Mouse (Mus musculus) heart, embryonic 11.5 days (tissue): ENCODE results near the gene Snx11. TPM values are rescaled to one million over a fixed set of nuclear protein-coding genes. Genes with fewer than 3 reads are reported as not detected.
A peak's percentile ranks its signal among the peaks of the same experiment; 100 is the strongest.

Source experiments
- ATAC-seq: fragments of 200-750 bp; cut with Nextera tagmentation; replicated peaks from 2 replicates; pipeline ENCODE4 v1.8.0; 2017; ENCODE audit warnings: moderate library complexity; ENCODE audit not compliant: insufficient number of reproducible peaks, low FRiP score, low TSS enrichment
- H3K27ac ChIP-seq: fragments of 300-500 bp; sonication (generic); 2 replicates; pipeline ENCODE4 v1.5.1; 2014; ENCODE audit warnings: mild to moderate bottlenecking, low read depth, low read length
- H3K27me3 ChIP-seq: fragments of 300-500 bp; sonication (generic); 2 replicates; pipeline ENCODE4 v1.6.1; 2014; ENCODE audit warnings: mild to moderate bottlenecking, low read length, mixed read lengths; ENCODE audit not compliant: control insufficient read depth, insufficient read depth
- H3K36me3 ChIP-seq: fragments of 300-500 bp; sonication (generic); 2 replicates; pipeline ENCODE4 v1.6.1; 2014; ENCODE audit warnings: mild to moderate bottlenecking, low read length, moderate library complexity, mixed read lengths; ENCODE audit not compliant: control insufficient read depth, insufficient read depth
- H3K4me1 ChIP-seq: fragments of 300-500 bp; sonication (generic); 2 replicates; pipeline ENCODE4 v1.6.1; 2014; ENCODE audit warnings: low read length; ENCODE audit not compliant: control insufficient read depth, insufficient read depth
- H3K4me2 ChIP-seq: fragments of 300-500 bp; sonication (generic); 2 replicates; pipeline ENCODE4 v1.6.1; 2014; ENCODE audit warnings: mild to moderate bottlenecking, moderate library complexity
- H3K4me3 ChIP-seq: fragments of 300-500 bp; sonication (generic); 2 replicates; pipeline ENCODE4 v1.5.1; 2014; ENCODE audit warnings: low read depth, low read length
- H3K9ac ChIP-seq: fragments of 300-500 bp; sonication (generic); 2 replicates; pipeline ENCODE4 v1.6.1; 2014; ENCODE audit warnings: mild to moderate bottlenecking, low read depth, low read length, moderate library complexity
- H3K9me3 ChIP-seq: fragments of 300-500 bp; sonication (generic); replicated peaks from 2 replicates; pipeline ENCODE4 v1.6.1; 2016; ENCODE audit warnings: low read length; ENCODE audit not compliant: control insufficient read depth
- WGBS: fragments of 180-500 bp; shearing (Covaris S2); extraction: QIAGEN DNeasy Blood & Tissue Kit; methylation state at CpG from one replicate; pipeline ENCODE4 v1.1.7; 2014; ENCODE audit not compliant: insufficient replicate concordance; 5-methylcytosine and 5-hydroxymethylcytosine counted together
- polyA plus RNA-seq: library from polyadenylated mRNA; unstranded; fragments of >200 nt; fragmentation: Nextera tagmentation; extraction: Ambion mirVana; gene quantifications from 2 replicates; pipeline ENCODE4 v1.2.1, GENCODE M21; 2014

Gene Snx11
- polyA plus RNA-seq, 1 experiment from 2014 or later, result 7.0 TPM

DNA sequence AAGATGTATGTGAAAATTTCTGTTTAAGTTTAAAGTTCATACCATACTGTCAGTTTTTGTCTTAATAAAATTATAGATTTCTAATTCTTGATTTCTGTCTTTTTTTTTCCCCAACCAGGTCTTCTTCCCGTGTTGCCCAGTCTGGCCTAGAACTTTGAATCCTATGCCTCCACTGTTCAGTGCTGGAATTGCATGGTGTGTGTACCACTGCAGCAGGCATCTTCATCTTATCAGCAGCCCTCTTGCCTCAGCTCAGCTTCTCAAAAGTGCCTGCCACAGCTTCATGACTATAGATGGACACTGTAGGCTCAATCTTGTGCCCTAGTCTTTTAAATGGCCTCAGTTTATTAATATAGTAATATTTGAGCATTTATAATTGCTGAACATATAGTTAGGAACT lies 30.7 kb upstream of the Snx11 start:
- Histone ChIP-seq H3K4me2 (no peak overlapping the region), H3K27ac (no peak overlapping the region), H3K4me1 (no peaks in the 10 kb centered on the region), H3K9ac (no peak overlapping the region), H3K9me3 (no peaks in the 10 kb centered on the region), H3K36me3 (peaks cover 32% of the 10 kb centered on the region), H3K4me3 (no peak overlapping the region), H3K27me3 (no peaks in the 10 kb centered on the region)
- 39% methylated on average over 1 of the region's 1 CpGs for WGBS
- no peak for ATAC-seq

DNA sequence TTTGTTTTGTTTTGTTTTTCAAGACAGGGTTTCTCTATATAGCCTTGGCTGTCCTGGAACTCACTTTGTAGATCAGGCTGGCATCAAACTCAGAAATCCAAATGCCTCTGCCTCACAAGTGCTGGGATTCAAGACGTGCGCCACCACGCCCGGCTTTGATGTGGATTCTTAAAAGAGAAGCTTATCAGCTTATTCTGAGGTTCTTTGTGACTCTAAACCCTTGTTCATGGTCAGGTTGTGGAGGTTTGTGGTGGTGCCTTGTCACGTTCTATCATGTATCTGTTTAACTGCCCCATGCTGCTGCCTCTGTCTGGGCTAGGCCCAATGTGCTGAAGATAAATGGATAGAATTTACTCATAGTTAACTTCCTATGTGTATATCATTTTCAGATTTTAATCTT lies 28.2 kb upstream of the Snx11 start:
- H3K27ac ChIP-seq, result no peak overlapping the region
- no peaks in the 10 kb centered on the region for H3K27me3 ChIP-seq
- WGBS, result 90% methylated on average over 5 of the region's 5 CpGs
- no peaks in the 10 kb centered on the region for H3K9me3 ChIP-seq
- H3K4me1 ChIP-seq, result no peaks in the 10 kb centered on the region
- H3K9ac ChIP-seq, result no peak overlapping the region
- peaks cover 46% of the 10 kb centered on the region for H3K36me3 ChIP-seq
- no peak for ATAC-seq
- no peak overlapping the region for H3K4me3 ChIP-seq
- no peak overlapping the region for H3K4me2 ChIP-seq

DNA sequence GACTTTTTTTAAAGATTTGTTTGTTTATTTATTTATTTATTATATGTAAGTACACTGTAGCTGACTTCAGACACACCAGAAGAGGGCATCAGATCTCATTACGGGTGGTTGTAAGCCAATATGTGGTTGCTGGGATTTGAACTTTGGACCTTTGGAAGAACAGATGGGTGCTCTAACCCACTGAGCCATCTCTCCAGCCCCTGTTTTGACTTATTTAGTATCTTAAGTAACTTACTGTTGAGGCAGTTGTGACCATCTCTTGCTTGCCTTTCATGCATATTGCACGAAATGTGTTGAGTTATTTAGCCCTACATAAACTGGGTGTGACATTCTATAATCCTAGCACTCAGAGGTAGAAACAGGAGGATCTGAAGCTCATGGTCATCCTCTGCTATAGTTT lies 22.2 kb upstream of the Snx11 start:
- WGBS, result 94% methylated on average over 2 of the region's 2 CpGs
- no peak overlapping the region for H3K4me3 ChIP-seq
- H3K4me1 ChIP-seq, result no peaks in the 10 kb centered on the region
- no peak overlapping the region for H3K27ac ChIP-seq
- peaks cover 23% of the 10 kb centered on the region for H3K36me3 ChIP-seq
- H3K4me2 ChIP-seq, result no peak overlapping the region
- H3K27me3 ChIP-seq, result no peaks in the 10 kb centered on the region
- no peaks in the 10 kb centered on the region for H3K9me3 ChIP-seq
- no peak overlapping the region for H3K9ac ChIP-seq
- no peak for ATAC-seq

DNA sequence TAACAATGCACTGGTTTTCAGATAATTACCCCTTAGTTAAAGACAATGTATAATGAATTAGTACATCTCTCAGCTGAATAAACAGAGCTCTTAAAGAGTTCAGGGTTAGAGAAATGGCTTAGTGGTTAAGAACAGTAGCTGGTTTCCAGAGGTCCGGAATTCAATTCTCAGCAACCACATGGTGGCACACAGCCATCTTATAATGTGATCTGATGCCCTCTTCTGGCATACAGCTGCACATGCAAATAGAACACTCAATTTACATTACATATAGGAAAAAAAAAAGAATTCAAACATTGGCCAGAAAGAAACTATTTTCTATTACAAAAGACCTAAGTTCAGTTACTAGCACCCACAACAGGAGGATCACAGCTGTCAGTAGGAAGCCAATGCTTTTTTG lies 19.2 kb upstream of the Snx11 start:
- H3K27me3 ChIP-seq, result no peaks in the 10 kb centered on the region
- WGBS, result 83% methylated on average over 1 of the region's 1 CpGs
- H3K27ac ChIP-seq, result no peak overlapping the region
- H3K9ac ChIP-seq, result no peak overlapping the region
- H3K4me1 ChIP-seq, result peaks cover 3% of the 10 kb centered on the region; the same call in 1 of the 2 replicates
- H3K9me3 ChIP-seq, result no peaks in the 10 kb centered on the region
- no peak overlapping the region for H3K4me2 ChIP-seq
- no peak overlapping the region for H3K4me3 ChIP-seq
- H3K36me3 ChIP-seq, result peaks cover 9% of the 10 kb centered on the region
- ATAC-seq, result no peak

DNA sequence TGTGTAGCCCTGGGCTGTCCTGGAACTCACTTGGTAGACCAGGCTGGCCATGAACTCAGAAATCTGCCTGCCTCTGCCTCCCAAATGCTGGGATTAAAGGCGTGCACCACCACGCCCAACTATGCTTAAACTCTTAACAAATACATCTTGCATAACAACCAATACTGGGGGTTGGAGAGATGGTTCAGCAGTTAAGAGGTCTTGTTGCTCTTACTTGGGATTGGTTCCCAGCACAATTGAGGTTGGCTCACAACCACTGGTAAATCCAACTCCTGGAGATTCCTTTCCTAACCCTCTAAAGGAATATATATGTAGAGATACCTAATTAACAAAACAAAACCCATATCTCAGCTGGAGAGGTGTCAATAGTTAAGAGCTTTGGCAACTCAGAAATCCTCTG lies 18.7 kb upstream of the Snx11 start:
- no peaks in the 10 kb centered on the region for H3K9me3 ChIP-seq
- H3K27me3 ChIP-seq, result no peaks in the 10 kb centered on the region
- H3K27ac ChIP-seq, result no peak overlapping the region
- no peak overlapping the region for H3K4me2 ChIP-seq
- peaks cover 3% of the 10 kb centered on the region; the same call in 1 of the 2 replicates for H3K4me1 ChIP-seq
- H3K9ac ChIP-seq, result no peak overlapping the region
- 95% methylated on average over 2 of the region's 2 CpGs for WGBS
- peaks cover 5% of the 10 kb centered on the region; the same call in 1 of the 2 replicates for H3K36me3 ChIP-seq
- ATAC-seq, result no peak
- no peak overlapping the region for H3K4me3 ChIP-seq

DNA sequence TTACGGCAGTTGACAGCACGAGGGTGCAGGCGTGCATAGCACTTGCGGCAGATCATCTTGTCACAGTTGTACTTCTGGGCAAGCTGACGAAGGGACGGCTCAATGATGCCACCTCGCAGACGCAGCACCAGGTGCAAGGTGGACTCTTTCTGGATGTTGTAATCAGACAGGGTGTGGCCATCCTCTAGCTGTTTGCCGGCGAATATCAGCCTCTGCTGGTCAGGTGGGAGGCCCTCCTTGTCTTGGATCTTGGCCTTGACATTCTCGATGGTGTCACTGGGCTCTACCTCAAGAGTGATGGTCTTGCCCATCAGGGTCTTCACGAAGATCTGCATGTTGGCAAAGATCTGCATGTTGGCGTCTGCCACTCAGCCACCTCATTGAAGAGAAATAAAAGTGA lies 18.1 kb upstream of the Snx11 start:
- Histone ChIP-seq H3K27ac (no peak overlapping the region), H3K9me3 (no peaks in the 10 kb centered on the region), H3K36me3 (0 out of 2 replicates have a peak, but pooled peaks cover 2% of the 10 kb centered on the region), H3K4me1 (peaks cover 6% of the 10 kb centered on the region), H3K4me2 (no peak overlapping the region), H3K4me3 (no peak overlapping the region), H3K9ac (no peak overlapping the region), H3K27me3 (no peaks in the 10 kb centered on the region)
- WGBS, result 89% methylated on average over 13 of the region's 13 CpGs
- ATAC-seq, result no peak

DNA sequence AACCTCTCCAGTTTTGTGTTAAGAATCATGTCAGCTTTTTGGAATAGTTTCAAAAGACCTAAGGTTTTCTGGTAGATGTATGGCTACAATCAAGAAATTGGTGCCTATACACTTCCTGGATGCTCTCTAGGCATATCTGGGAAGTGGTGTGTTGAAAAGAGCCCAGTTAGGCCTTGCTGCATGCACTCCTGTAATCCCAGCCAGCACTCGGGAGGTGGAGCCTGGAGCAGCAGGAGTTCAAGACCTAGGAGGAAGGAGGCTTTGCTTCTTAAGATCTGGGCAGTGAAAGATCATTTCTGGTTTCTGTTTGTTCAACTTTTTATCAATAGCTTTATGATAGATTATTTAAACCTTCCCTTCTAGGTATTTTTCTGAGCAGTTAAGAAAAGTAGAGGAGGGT lies 13.3 kb upstream of the Snx11 start:
- WGBS, result 24% methylated on average over 1 of the region's 1 CpGs

DNA sequence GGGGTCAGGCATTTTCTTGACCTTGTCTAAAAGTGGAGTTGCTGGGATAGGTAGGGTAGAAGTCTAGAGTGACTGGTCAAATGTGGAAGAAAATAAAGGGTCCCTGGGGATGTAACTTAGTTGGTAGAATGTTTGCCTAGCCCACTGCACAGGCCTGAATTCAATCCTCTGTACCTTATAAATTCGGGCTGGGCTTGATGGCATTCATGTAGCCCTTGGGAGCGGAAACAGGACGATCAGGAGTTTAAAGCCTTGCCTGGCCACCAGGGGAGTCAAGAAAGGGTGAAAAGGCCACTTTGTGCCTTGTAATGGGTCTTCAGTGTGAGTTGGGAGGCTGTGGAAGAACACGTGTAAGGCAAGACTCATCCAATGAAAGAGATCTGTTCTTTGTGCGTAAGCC lies 12.6 kb upstream of the Snx11 start:
- peak overlapping the region; percentile 86 for H3K4me2 ChIP-seq
- H3K4me3 ChIP-seq, result peak overlapping the region; percentile 89
- no peak for ATAC-seq
- H3K27ac ChIP-seq, result peak overlapping the region; percentile 97; the same call in 1 of the 2 replicates
- 7% methylated on average over 5 of the region's 5 CpGs for WGBS
- H3K36me3 ChIP-seq, result no peaks in the 10 kb centered on the region
- H3K4me1 ChIP-seq, result peaks cover 9% of the 10 kb centered on the region
- peak overlapping the region; percentile 97 for H3K9ac ChIP-seq
- no peaks in the 10 kb centered on the region for H3K27me3 ChIP-seq
- H3K9me3 ChIP-seq, result no peaks in the 10 kb centered on the region

More for the DNA sequence above, 13.3 kb upstream of the Snx11 start:
- H3K9ac ChIP-seq, result no peak overlapping the region
- H3K4me1 ChIP-seq, result peaks cover 9% of the 10 kb centered on the region
- H3K27ac ChIP-seq, result no peak overlapping the region
- H3K4me3 ChIP-seq, result peak overlapping the region; percentile 89
- no peaks in the 10 kb centered on the region for H3K27me3 ChIP-seq
- peak overlapping the region; percentile 86 for H3K4me2 ChIP-seq
- H3K36me3 ChIP-seq, result no peaks in the 10 kb centered on the region
- H3K9me3 ChIP-seq, result no peaks in the 10 kb centered on the region
- no peak for ATAC-seq
